Mouse (Mus musculus): Measurements from ENCODE around the gene Cdc5l.

GRCm38 (mm10) chr17:45386986-45387385 lies 46.6 kb downstream of the Cdc5l start:
- TF ChIP-seq CTCF (IDR thresholded peaks at IDR 0.05; ENCODE audit: insufficient read depth, low read depth, low read length) (no peak), POLR2A (IDR thresholded peaks at IDR 0.05; ENCODE audit: insufficient read depth, low read depth, low read length) (no peak)

Measured in olfactory bulb, adult 2 months (tissue).